Mouse (Mus musculus) heart, embryonic 10.5 days (tissue): ENCODE measurements around the gene Nsmce3. TPM values are rescaled to one million over a fixed set of nuclear protein-coding genes. Genes with fewer than 3 reads are reported as not detected.

Experiments used
- DNase-seq: peaks from one replicate; pipeline ENCODE4 v3.0.0-alpha.2; 2017; ENCODE audit warnings: low spot score
- H3K27ac ChIP-seq: fragments of 300-500 bp; sonication (generic); 2 replicates; pipeline ENCODE4 v1.5.1; 2016; ENCODE audit warnings: mild to moderate bottlenecking
- H3K27me3 ChIP-seq: fragments of 300-500 bp; sonication (generic); 2 replicates; pipeline ENCODE4 v1.6.1; 2016; ENCODE audit warnings: mild to moderate bottlenecking; ENCODE audit not compliant: poor library complexity, insufficient read depth, severe bottlenecking
- H3K36me3 ChIP-seq: fragments of 300-500 bp; sonication (generic); 2 replicates; pipeline ENCODE4 v1.6.1; 2016; ENCODE audit warnings: mild to moderate bottlenecking, moderate library complexity
- H3K4me1 ChIP-seq: fragments of 300-500 bp; sonication (generic); 2 replicates; pipeline ENCODE4 v1.6.1; 2016; ENCODE audit warnings: mild to moderate bottlenecking
- H3K4me3 ChIP-seq: fragments of 300-500 bp; sonication (generic); 2 replicates; pipeline ENCODE4 v1.5.1; 2016; ENCODE audit warnings: mild to moderate bottlenecking, moderate library complexity
- H3K9me3 ChIP-seq: fragments of 300-500 bp; sonication (generic); 2 replicates; pipeline ENCODE4 v1.6.1; 2016; ENCODE audit warnings: mild to moderate bottlenecking, moderate library complexity
- WGBS: fragments of 180-500 bp; shearing (Covaris S2); methylation state at CpG from one replicate; pipeline ENCODE4 v1.1.7; 2016; 5-methylcytosine and 5-hydroxymethylcytosine counted together
- polyA plus RNA-seq: library from polyadenylated mRNA; unstranded; fragments of >200 nt; fragmentation: Nextera tagmentation; extraction: Ambion mirVana; gene quantifications from 2 replicates; pipeline ENCODE4 v1.2.1, GENCODE M21; 2016

The Nsmce3 gene
- polyA plus RNA-seq, result 8.1 and 10.5 TPM in 2 replicates

- peak within 1 kb of the TSS; percentile 97 for H3K27ac ChIP-seq
- H3K9me3 ChIP-seq, result no peaks in the 10 kb centered on the region
- peak; percentile 96 for DNase-seq
- 0% methylated on average over 57 of the region's 57 CpGs for WGBS
- H3K4me1 ChIP-seq, result peaks cover 11% of the 10 kb centered on the region; the same call in 1 of the 2 replicates
- H3K27me3 ChIP-seq, result no peaks in the 10 kb centered on the region
- H3K36me3 ChIP-seq, result no peaks in the 10 kb centered on the region
- H3K4me3 ChIP-seq, result peak within 1 kb of the TSS; percentile 92
These were observed at the start of gene Nsmce3 for GRCm38 (mm10) chr7:64872743-64873241. Gene Nsmce3 (minus strand): TSS chr7:64872997.

- Histone ChIP-seq H3K4me3 (no peak overlapping the region), H3K27me3 (no peaks in the 10 kb centered on the region), H3K27ac (no peak overlapping the region), H3K9me3 (no peaks in the 10 kb centered on the region), H3K4me1 (no peaks in the 10 kb centered on the region), H3K36me3 (no peaks in the 10 kb centered on the region)
- 85% methylated on average over 13 of the region's 13 CpGs for WGBS
- DNase-seq, result no peak
These were observed 48.4 kb upstream of the Nsmce3 start for GRCm38 (mm10) chr7:64921189-64921588.

GRCm38 (mm10) chr7:64920735-64921134 is 47.9 kb upstream of the Nsmce3 start:
- H3K36me3 ChIP-seq, result no peaks in the 10 kb centered on the region
- H3K27me3 ChIP-seq, result no peaks in the 10 kb centered on the region
- H3K4me1 ChIP-seq, result no peaks in the 10 kb centered on the region
- H3K9me3 ChIP-seq, result no peaks in the 10 kb centered on the region
- 86% methylated on average over 5 of the region's 5 CpGs for WGBS
- no peak overlapping the region for H3K4me3 ChIP-seq
- no peak overlapping the region for H3K27ac ChIP-seq
- DNase-seq, result no peak

GRCm38 (mm10) chr7:64916654-64917053 is 43.9 kb upstream of the Nsmce3 start:
- Histone ChIP-seq H3K4me1 (no peaks in the 10 kb centered on the region), H3K36me3 (no peaks in the 10 kb centered on the region), H3K9me3 (no peaks in the 10 kb centered on the region), H3K27me3 (no peaks in the 10 kb centered on the region), H3K27ac (no peak overlapping the region), H3K4me3 (no peak overlapping the region)
- WGBS, result 43% methylated on average over 7 of the region's 7 CpGs
- DNase-seq, result peak; percentile 58

- H3K36me3 ChIP-seq, result no peaks in the 10 kb centered on the region
- no peak overlapping the region for H3K27ac ChIP-seq
- no peak overlapping the region for H3K4me3 ChIP-seq
- 82% methylated on average over 2 of the region's 2 CpGs for WGBS
- peak; percentile 19 for DNase-seq
- no peaks in the 10 kb centered on the region for H3K27me3 ChIP-seq
- no peaks in the 10 kb centered on the region for H3K4me1 ChIP-seq
- no peaks in the 10 kb centered on the region for H3K9me3 ChIP-seq
These were observed 42.3 kb upstream of the Nsmce3 start for GRCm38 (mm10) chr7:64915121-64915520.

GRCm38 (mm10) chr7:64911945-64912344 is 39.1 kb upstream of the Nsmce3 start:
- H3K4me3 ChIP-seq, result no peak overlapping the region
- H3K36me3 ChIP-seq, result no peaks in the 10 kb centered on the region
- WGBS, result 55% methylated on average over 2 of the region's 2 CpGs

GRCm38 (mm10) chr7:64910208-64910607 is 37.4 kb upstream of the Nsmce3 start:
- no peaks in the 10 kb centered on the region for H3K36me3 ChIP-seq
- H3K27ac ChIP-seq, result no peak overlapping the region
- H3K4me3 ChIP-seq, result no peak overlapping the region
- no peaks in the 10 kb centered on the region for H3K9me3 ChIP-seq
- no peak for DNase-seq
- no peaks in the 10 kb centered on the region for H3K27me3 ChIP-seq
- WGBS, result 81% methylated on average over 2 of the region's 2 CpGs
- H3K4me1 ChIP-seq, result no peaks in the 10 kb centered on the region

More at GRCm38 (mm10) chr7:64911945-64912344, 39.1 kb upstream of the Nsmce3 start:
- Histone ChIP-seq H3K9me3 (no peaks in the 10 kb centered on the region), H3K27me3 (no peaks in the 10 kb centered on the region), H3K27ac (no peak overlapping the region), H3K4me1 (no peaks in the 10 kb centered on the region)
- no peak for DNase-seq

- no peaks in the 10 kb centered on the region for H3K36me3 ChIP-seq
- H3K9me3 ChIP-seq, result no peaks in the 10 kb centered on the region
- WGBS, result 70% methylated on average over 5 of the region's 5 CpGs
- H3K27me3 ChIP-seq, result no peaks in the 10 kb centered on the region
- DNase-seq, result no peak
- H3K27ac ChIP-seq, result no peak overlapping the region
- H3K4me3 ChIP-seq, result no peak overlapping the region
- H3K4me1 ChIP-seq, result no peaks in the 10 kb centered on the region
These were observed 34.2 kb upstream of the Nsmce3 start for GRCm38 (mm10) chr7:64906955-64907354.

GRCm38 (mm10) chr7:64905506-64905905 is 32.7 kb upstream of the Nsmce3 start:
- H3K27me3 ChIP-seq, result no peaks in the 10 kb centered on the region
- 79% methylated on average over 3 of the region's 3 CpGs for WGBS
- peak; percentile 39 for DNase-seq
- no peak overlapping the region for H3K27ac ChIP-seq
- no peaks in the 10 kb centered on the region for H3K4me1 ChIP-seq
- no peak overlapping the region for H3K4me3 ChIP-seq
- no peaks in the 10 kb centered on the region for H3K36me3 ChIP-seq
- H3K9me3 ChIP-seq, result no peaks in the 10 kb centered on the region

- Histone ChIP-seq H3K27ac (no peak overlapping the region), H3K4me1 (0 out of 2 replicates have a peak, but pooled peaks cover 4% of the 10 kb centered on the region), H3K36me3 (no peaks in the 10 kb centered on the region), H3K4me3 (no peak overlapping the region), H3K9me3 (no peaks in the 10 kb centered on the region), H3K27me3 (no peaks in the 10 kb centered on the region)
- 69% methylated on average over 2 of the region's 2 CpGs for WGBS
- no peak for DNase-seq
These were observed 27.5 kb upstream of the Nsmce3 start for GRCm38 (mm10) chr7:64900249-64900648.

- H3K4me1 ChIP-seq, result 0 out of 2 replicates have a peak, but pooled peaks cover 4% of the 10 kb centered on the region
- no peaks in the 10 kb centered on the region for H3K27me3 ChIP-seq
- no peak overlapping the region for H3K4me3 ChIP-seq
- no peak for DNase-seq
- H3K36me3 ChIP-seq, result no peaks in the 10 kb centered on the region
- H3K27ac ChIP-seq, result no peak overlapping the region
- H3K9me3 ChIP-seq, result no peaks in the 10 kb centered on the region
- 81% methylated on average over 6 of the region's 6 CpGs for WGBS
These were observed 23.8 kb upstream of the Nsmce3 start for GRCm38 (mm10) chr7:64896587-64896986.

GRCm38 (mm10) chr7:64895685-64896101 is 22.9 kb upstream of the Nsmce3 start:
- H3K27ac ChIP-seq, result no peak overlapping the region
- H3K27me3 ChIP-seq, result no peaks in the 10 kb centered on the region
- H3K9me3 ChIP-seq, result no peaks in the 10 kb centered on the region
- H3K36me3 ChIP-seq, result no peaks in the 10 kb centered on the region
- 37% methylated on average over 5 of the region's 5 CpGs for WGBS
- DNase-seq, result peak; percentile 64
- no peak overlapping the region for H3K4me3 ChIP-seq
- H3K4me1 ChIP-seq, result 0 out of 2 replicates have a peak, but pooled peaks cover 4% of the 10 kb centered on the region

GRCm38 (mm10) chr7:64891139-64891538 is 18.3 kb upstream of the Nsmce3 start:
- H3K4me1 ChIP-seq, result 0 out of 2 replicates have a peak, but pooled peaks cover 4% of the 10 kb centered on the region
- WGBS, result 51% methylated on average over 3 of the region's 3 CpGs
- no peak overlapping the region for H3K4me3 ChIP-seq
- no peak overlapping the region for H3K27ac ChIP-seq
- H3K9me3 ChIP-seq, result no peaks in the 10 kb centered on the region
- no peaks in the 10 kb centered on the region for H3K27me3 ChIP-seq
- H3K36me3 ChIP-seq, result no peaks in the 10 kb centered on the region
- DNase-seq, result peak; percentile 73

- WGBS, result 85% methylated on average over 9 of the region's 9 CpGs
- H3K27ac ChIP-seq, result no peak overlapping the region
- peak; percentile 46 for DNase-seq
These were observed 17.1 kb upstream of the Nsmce3 start for GRCm38 (mm10) chr7:64889919-64890318.

More at GRCm38 (mm10) chr7:64889919-64890318, 17.1 kb upstream of the Nsmce3 start:
- H3K4me1 ChIP-seq, result no peaks in the 10 kb centered on the region
- no peaks in the 10 kb centered on the region for H3K36me3 ChIP-seq
- H3K27me3 ChIP-seq, result no peaks in the 10 kb centered on the region
- H3K9me3 ChIP-seq, result no peaks in the 10 kb centered on the region
- no peak overlapping the region for H3K4me3 ChIP-seq
